Mouse (Mus musculus) CH12.LX (cell line): Measurements from ENCODE around the gene Man1b1. TPM values are rescaled to one million over a fixed set of nuclear protein-coding genes. Genes with fewer than 3 reads are reported as not detected.

ENCODE experiments used
- DNase-seq: peaks from one replicate; pipeline ENCODE4 v3.0.0-alpha.2; 2013; ENCODE audit errors: extremely low read depth
- H3K27ac ChIP-seq: 2 replicates; pipeline ENCODE4 v1.5.1; 2012; ENCODE audit warnings: low read depth, mild to moderate bottlenecking, control low read depth, moderate library complexity; ENCODE audit not compliant: insufficient read depth
- H3K27me3 ChIP-seq: replicated peaks from 2 replicates; pipeline ENCODE3; 2012; ENCODE audit warnings: inconsistent platforms
- H3K36me3 ChIP-seq, 2 experiments: replicated peaks in 1 of 2; 2 replicates each; pipeline versions ENCODE3 to v1.6.1; 2012; ENCODE audit warnings: inconsistent platforms in 1 of 2, low read length in 1 of 2, mild to moderate bottlenecking in 1 of 2, mixed read lengths in 1 of 2, moderate library complexity in 1 of 2; ENCODE audit not compliant: control insufficient read depth in 1 of 2, insufficient read depth in 1 of 2
- H3K4me1 ChIP-seq, 2 experiments: 2 replicates each; pipeline ENCODE4 v1.6.1; 2012; ENCODE audit warnings: inconsistent platforms in 1 of 2, moderate library complexity in 1 of 2; ENCODE audit not compliant: insufficient read depth in 2 of 2, control insufficient read depth in 1 of 2
- H3K4me2 ChIP-seq: 2 replicates; pipeline ENCODE4 v1.6.1; 2012; ENCODE audit warnings: low read depth, mild to moderate bottlenecking, control low read depth; ENCODE audit not compliant: poor library complexity, insufficient read depth, severe bottlenecking
- H3K4me3 ChIP-seq, 3 experiments: fragments of 150-350 bp in 1 of 3; sonication (generic) in 1 of 3; replicated peaks in 1 of 3; 2 replicates each; pipeline versions ENCODE3 to v1.5.1; 2011 to 2012; ENCODE audit warnings: low read depth in 2 of 3, low read length in 2 of 3, mild to moderate bottlenecking in 2 of 3, moderate library complexity in 2 of 3, control low read depth in 1 of 3, improper control_type of control experiment in 1 of 3, inconsistent platforms in 1 of 3, mixed read lengths in 1 of 3; ENCODE audit not compliant: poor library complexity in 1 of 3
- H3K79me2 ChIP-seq: replicated peaks from 2 replicates; pipeline ENCODE4 v1.6.1; 2012; ENCODE audit warnings: mild to moderate bottlenecking, moderate library complexity; ENCODE audit not compliant: control insufficient read depth, poor library complexity, insufficient read depth, severe bottlenecking; ENCODE audit errors: extremely low read depth
- H3K9ac ChIP-seq: 2 replicates; pipeline ENCODE4 v1.6.1; 2012; ENCODE audit warnings: low read depth, mild to moderate bottlenecking, control low read depth, moderate library complexity; ENCODE audit not compliant: insufficient read depth
- H3K9me3 ChIP-seq: replicated peaks from 2 replicates; pipeline ENCODE3; 2012; ENCODE audit warnings: low read length, inconsistent platforms, mixed read lengths
- CTCF ChIP-seq, 2 experiments: IDR thresholded peaks in 1 of 2; conservative IDR thresholded peaks in 1 of 2; 2 replicates each; pipeline ENCODE4 v1.5.1; 2011 to 2012; ENCODE audit warnings: low read depth in 2 of 2, low read length in 2 of 2, improper control_type of control experiment in 1 of 2, inconsistent platforms in 1 of 2, mild to moderate bottlenecking in 1 of 2, moderate library complexity in 1 of 2
- ELF1 ChIP-seq: IDR thresholded peaks from 2 replicates; pipeline ENCODE4 v1.6.1; 2014; ENCODE audit warnings: low read depth, mild to moderate bottlenecking, inconsistent platforms, low read length, improper control_type of control experiment
- ETS1 ChIP-seq: conservative IDR thresholded peaks from 2 replicates; pipeline ENCODE4 v1.6.1; 2012; ENCODE audit warnings: low read depth, mild to moderate bottlenecking, inconsistent platforms, low read length, improper control_type of control experiment, moderate library complexity
- GABPA ChIP-seq: IDR thresholded peaks from 2 replicates; pipeline ENCODE4 v1.6.1; 2012; ENCODE audit warnings: low read depth, low read length, improper control_type of control experiment, inconsistent platforms; ENCODE audit not compliant: insufficient replicate concordance
- HCFC1 ChIP-seq: IDR thresholded peaks from 2 replicates; pipeline ENCODE4 v1.6.1; 2012; ENCODE audit warnings: low read depth, mild to moderate bottlenecking, inconsistent platforms, low read length, improper control_type of control experiment
- JUND ChIP-seq: conservative IDR thresholded peaks from 2 replicates; pipeline ENCODE4 v1.6.1; 2011; ENCODE audit warnings: low read depth, low read length, improper control_type of control experiment
- KAT2A ChIP-seq: IDR thresholded peaks from 2 replicates; pipeline ENCODE4 v1.6.1; 2012; ENCODE audit warnings: low read length, improper control_type of control experiment, inconsistent platforms; ENCODE audit not compliant: insufficient replicate concordance
- MAX ChIP-seq: IDR thresholded peaks from 2 replicates; pipeline ENCODE4 v1.6.1; 2011; ENCODE audit warnings: low read length, improper control_type of control experiment
- NELFE ChIP-seq: IDR thresholded peaks from 2 replicates; pipeline ENCODE4 v1.6.1; 2011; ENCODE audit warnings: low read depth, low read length, improper control_type of control experiment
- NRF1 ChIP-seq: IDR thresholded peaks from 2 replicates; pipeline ENCODE4 v1.6.1; 2014; ENCODE audit warnings: low read depth, mild to moderate bottlenecking, inconsistent platforms, low read length, improper control_type of control experiment, moderate library complexity
- PAX5 ChIP-seq: IDR thresholded peaks from 2 replicates; pipeline ENCODE4 v1.6.1; 2012; ENCODE audit warnings: low read length, inconsistent platforms, mixed read lengths
- SMC3 ChIP-seq: IDR thresholded peaks from 2 replicates; pipeline ENCODE4 v1.6.1; 2011; ENCODE audit warnings: low read depth, low read length, improper control_type of control experiment
- TBP ChIP-seq: conservative IDR thresholded peaks from 2 replicates; pipeline ENCODE4 v1.6.1; 2011; ENCODE audit warnings: low read depth, low read length, improper control_type of control experiment
- USF1 ChIP-seq: IDR thresholded peaks from 2 replicates; pipeline ENCODE4 v1.6.1; 2014; ENCODE audit warnings: low read depth, mild to moderate bottlenecking, inconsistent platforms, low read length, improper control_type of control experiment
- ZKSCAN1 ChIP-seq: IDR thresholded peaks from 2 replicates; pipeline ENCODE4 v1.6.1; 2012; ENCODE audit warnings: low read depth, inconsistent platforms, low read length, improper control_type of control experiment, borderline replicate concordance
- ZMIZ1 ChIP-seq: IDR thresholded peaks from 2 replicates; pipeline ENCODE4 v1.6.1; 2012; ENCODE audit warnings: low read depth, mild to moderate bottlenecking, inconsistent platforms, low read length, improper control_type of control experiment
- ZNF384 ChIP-seq: IDR thresholded peaks from 2 replicates; pipeline ENCODE4 v1.6.1; 2012; ENCODE audit warnings: low read depth, low read length, improper control_type of control experiment, inconsistent platforms
- dilution Hi-C: fragments of 300-500 bp; cut with MboI; formaldehyde crosslinking; loops from 2 replicates; pipeline ENCODE4 v1.14.3; 2020; ENCODE audit warnings: low sequenced_read_pairs; ENCODE audit not compliant: extremely low pct_unique_long_range_greater_than_20kb, extremely low pct_ligation_motif_present
- in situ Hi-C: fragments of 300-500 bp; cut with MboI; formaldehyde crosslinking; loops from 3 replicates; pipeline ENCODE4 v1.14.3; 2019; ENCODE audit warnings: low sequenced_read_pairs, low pct_ligation_motif_present, low pct_unique_long_range_greater_than_20kb, mixed read lengths
- polyA plus RNA-seq: library from polyadenylated mRNA; unstranded; fragments of >175 nt; gene quantifications from 2 replicates; pipeline ENCODE4 v1.2.1, GENCODE M21; 2012; ENCODE audit warnings: low read depth; ENCODE audit not compliant: insufficient read length
- total RNA-seq, 2 experiments: library from RNA; depleted of rRNA; stranded (reverse); fragments of 300-350 nt in 1 of 2; fragments of >200 nt in 1 of 2; gene quantifications; 2 replicates each; pipeline ENCODE4 v1.2.3; 2012 to 2014

Gene Man1b1
- total and polyA plus RNA-seq, 3 experiments: 39.3 to 68.8 (median 45.7) TPM

DNA sequence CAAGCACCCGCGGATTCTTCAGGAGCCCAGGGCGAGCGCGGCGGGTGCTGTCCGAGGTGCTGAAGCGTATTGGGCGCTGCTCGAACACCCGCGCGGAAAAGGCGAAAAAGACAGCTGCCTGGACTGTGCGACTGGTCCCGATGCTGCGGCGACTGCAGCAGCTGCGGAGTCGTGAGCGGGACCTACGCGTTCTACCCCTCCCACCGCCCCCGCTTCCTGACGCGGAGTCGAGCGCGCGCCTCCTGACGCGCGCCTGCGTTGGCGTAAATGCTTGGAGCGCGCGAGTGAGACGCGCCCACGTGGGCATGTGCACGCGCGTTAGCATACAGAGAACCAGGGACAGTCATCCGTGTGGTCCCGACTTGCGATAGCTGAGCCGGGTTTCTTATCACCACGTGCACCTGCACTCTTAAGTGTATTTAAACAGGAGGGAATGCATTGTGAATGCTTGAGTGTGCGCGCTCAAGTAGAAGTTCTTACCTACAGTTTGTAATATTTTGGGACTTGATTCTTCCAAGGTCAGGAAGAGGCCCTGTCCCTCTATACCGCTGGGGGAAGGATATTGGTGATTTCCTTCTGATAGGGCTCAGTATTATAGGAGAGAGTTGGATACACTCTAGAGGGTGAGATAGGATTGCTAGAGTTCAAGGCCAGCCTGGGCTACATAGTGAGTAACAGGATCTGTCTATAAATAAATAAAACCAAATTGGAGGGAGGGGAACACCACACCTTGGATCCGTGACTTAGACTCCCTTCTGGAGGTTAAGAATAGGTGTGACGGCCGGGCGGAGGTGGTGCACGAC, 13.0 kb upstream of the Man1b1 start, which contains the start of gene Grin1:
TSS of gene Grin1 (minus strand) at position 217 of the 803 bp plus-strand sequence.
- Histone ChIP-seq H3K9me3 (peaks cover 5% of the 10 kb centered on the region), H3K4me3 (no peak within 1 kb of the TSS), H3K9ac (no peak within 1 kb of the TSS), H3K27ac (no peak within 1 kb of the TSS), H3K36me3 (no peaks in the 10 kb centered on the region), H3K79me2 (no peaks in the 10 kb centered on the region), H3K27me3 (peaks cover 63% of the 10 kb centered on the region), H3K4me2 (no peak within 1 kb of the TSS), H3K4me1 (peaks cover 4 to 5% of the 10 kb centered on the region in 2 experiments; a peak in 3 of 4 replicates)
- in situ Hi-C loops (no loop called here), dilution Hi-C loops (no loop called here)
- no peak for DNase-seq
- no peak for TF ChIP-seq NELFE
- no peak for TF ChIP-seq PAX5
- no peak for TF ChIP-seq GABPA
- no peak for TF ChIP-seq HCFC1
- TF ChIP-seq KAT2A: no peak
- TF ChIP-seq MAX: no peak
- TF ChIP-seq ZNF384: no peak
- TF ChIP-seq SMC3: no peak
- TF ChIP-seq USF1: no peak
- no peak for TF ChIP-seq JUND
- no peak for TF ChIP-seq TBP

DNA sequence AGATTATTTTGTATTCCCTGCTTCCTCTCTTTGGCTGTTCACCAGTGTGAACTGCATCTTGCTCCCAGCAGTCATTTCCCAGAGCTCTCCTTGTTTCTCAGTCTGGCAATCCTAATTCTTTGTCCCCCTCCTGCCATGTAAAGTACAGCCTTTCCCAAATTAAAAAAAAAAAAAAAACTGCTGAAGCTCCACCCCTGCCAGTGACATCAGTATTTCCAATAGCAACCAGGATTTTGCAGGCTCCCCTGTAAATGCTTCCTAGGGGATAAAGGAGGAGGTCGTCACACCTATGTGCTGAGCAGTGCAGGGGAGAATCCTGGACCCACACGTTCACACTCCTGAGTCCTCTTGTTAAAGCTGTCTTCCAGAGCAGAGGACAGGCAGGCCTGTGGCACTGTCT, 12.1 kb upstream of the Man1b1 start:
- H3K27me3 ChIP-seq: peaks cover 63% of the 10 kb centered on the region
- no peak overlapping the region for H3K9ac ChIP-seq
- TF ChIP-seq ETS1 (no peak), ELF1 (no peak), NRF1 (no peak), ZKSCAN1 (no peak), ZNF384 (peak; percentile 27; the same call in 1 of the 2 replicates), CTCF (conservative IDR thresholded peaks at IDR 0.05 in 1 of 2, IDR thresholded peaks at IDR 0.05 in 1 of 2; ENCODE audit: low read depth in 2 of 2, low read length in 2 of 2) (no peak), ZMIZ1 (no peak)
- peaks cover 4 to 5% of the 10 kb centered on the region in 2 experiments; a peak in 3 of 4 replicates for H3K4me1 ChIP-seq
- no peak for DNase-seq
- peaks cover 5% of the 10 kb centered on the region for H3K9me3 ChIP-seq
- dilution Hi-C loops: no loop called here
- no peaks in the 10 kb centered on the region for H3K36me3 ChIP-seq
- no peak overlapping the region for H3K4me3 ChIP-seq
- H3K27ac ChIP-seq: no peak overlapping the region
- H3K4me2 ChIP-seq: no peak overlapping the region
- H3K79me2 ChIP-seq: no peaks in the 10 kb centered on the region
- in situ Hi-C loops: no loop called here
